Comparison of ENCODE assay signal across 20 mouse cellular contexts in the genomic region with DNA sequence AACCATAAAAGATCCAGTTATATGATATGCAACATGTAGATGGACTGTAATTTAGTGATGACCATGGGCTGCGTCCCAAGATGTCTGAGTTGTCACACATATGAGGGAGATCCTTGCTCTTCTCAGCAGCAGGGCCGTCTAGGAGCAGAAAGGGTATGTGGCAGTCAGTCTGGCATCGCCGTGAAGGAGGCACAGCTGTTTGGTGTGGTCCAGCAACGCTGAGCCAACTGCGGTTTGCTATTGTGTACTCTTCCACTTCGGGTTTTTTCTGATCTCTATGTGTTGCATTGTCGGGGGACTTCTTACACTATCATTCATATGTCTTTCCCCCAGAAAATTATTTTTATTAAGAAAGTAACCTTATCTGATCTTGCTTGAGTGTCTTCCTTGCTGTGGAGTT. TPM values are rescaled to one million over a fixed set of nuclear protein-coding genes. Genes with fewer than 3 reads are reported as not detected.
"Had no signal": no experiment of that assay in that cellular context is flagged by ENCODE, and none has a peak within 500 bp of the region (broad histone marks: within the 10 kb centered on the region; RNA-seq: fewer than 3 reads in every experiment).

No protein-coding gene starts in this region.

- DNase-seq: liver; liver, embryonic 13.5 days; liver, postnatal 0 days; retina, postnatal 1 day; right cerebral cortex, adult 18-20 months; right cerebral cortex, postnatal 25 days; right cerebral cortex, postnatal 4 days; spleen, adult 18-20 months; thymus, adult 18-20 months; thymus, postnatal 14 days; thymus, postnatal 36 days had no signal

- H3K4me2 ChIP-seq: liver, embryonic 11.5 days; liver, embryonic 13.5 days; liver, embryonic 15.5 days; midbrain, embryonic 11.5 days; midbrain, embryonic 13.5 days; midbrain, embryonic 15.5 days; neural tube, embryonic 13.5 days; neural tube, embryonic 15.5 days had no signal

- H3K27ac ChIP-seq: liver, embryonic 13.5 days; liver, embryonic 15.5 days; macrophage; midbrain, embryonic 13.5 days; midbrain, embryonic 15.5 days; neural tube, embryonic 13.5 days; neural tube, embryonic 15.5 days had no signal

- H3K36me3 ChIP-seq: liver, embryonic 13.5 days; liver, embryonic 15.5 days; midbrain, embryonic 13.5 days; midbrain, embryonic 15.5 days; neural tube, embryonic 13.5 days; neural tube, embryonic 15.5 days had no signal

- H3K9ac ChIP-seq: liver, embryonic 13.5 days; liver, embryonic 15.5 days; liver, postnatal 0 days; midbrain, embryonic 13.5 days; midbrain, embryonic 15.5 days; neural tube, embryonic 13.5 days; neural tube, embryonic 15.5 days had no signal

- H3K4me3 ChIP-seq: liver, embryonic 13.5 days; liver, embryonic 15.5 days; midbrain, embryonic 13.5 days; midbrain, embryonic 15.5 days; neural tube, embryonic 13.5 days; neural tube, embryonic 15.5 days had no signal

- ATAC-seq: liver, postnatal 0 days; midbrain, embryonic 13.5 days; midbrain, embryonic 15.5 days had no signal

- H3K9me3 ChIP-seq: liver, embryonic 13.5 days; liver, embryonic 15.5 days; midbrain, embryonic 13.5 days; midbrain, embryonic 15.5 days; neural tube, embryonic 13.5 days; neural tube, embryonic 15.5 days had no signal

- H3K4me1 ChIP-seq: liver, embryonic 13.5 days; liver, embryonic 15.5 days; midbrain, embryonic 13.5 days; midbrain, embryonic 15.5 days; neural tube, embryonic 13.5 days; neural tube, embryonic 15.5 days had no signal

- H3K27me3 ChIP-seq: liver, embryonic 13.5 days; liver, embryonic 15.5 days; midbrain, embryonic 13.5 days; midbrain, embryonic 15.5 days; neural tube, embryonic 13.5 days; neural tube, embryonic 15.5 days had no signal

RNA-seq across cellular contexts. Expression of gene Cxcl12, which starts 33.5 kb away (rescaled TPM):
- total RNA-seq: monocyte, adult 5-6 weeks had no signal
